Mouse (Mus musculus): Measurements from ENCODE around the gene Hspa8. TPM values are rescaled to one million over a fixed set of nuclear protein-coding genes. Genes with fewer than 3 reads are reported as not detected.

Gene Hspa8
- polyA plus RNA-seq, 1 experiment, result 2,515 TPM

- WGBS, result 24% methylated on average over 2 of the region's 2 CpGs
- DNase-seq (ENCODE audit: low read depth, low spot score), result no peak
Measured at GRCm38 (mm10) chr9:40805263-40805662, 4.5 kb downstream of the Hspa8 start.

DNA sequence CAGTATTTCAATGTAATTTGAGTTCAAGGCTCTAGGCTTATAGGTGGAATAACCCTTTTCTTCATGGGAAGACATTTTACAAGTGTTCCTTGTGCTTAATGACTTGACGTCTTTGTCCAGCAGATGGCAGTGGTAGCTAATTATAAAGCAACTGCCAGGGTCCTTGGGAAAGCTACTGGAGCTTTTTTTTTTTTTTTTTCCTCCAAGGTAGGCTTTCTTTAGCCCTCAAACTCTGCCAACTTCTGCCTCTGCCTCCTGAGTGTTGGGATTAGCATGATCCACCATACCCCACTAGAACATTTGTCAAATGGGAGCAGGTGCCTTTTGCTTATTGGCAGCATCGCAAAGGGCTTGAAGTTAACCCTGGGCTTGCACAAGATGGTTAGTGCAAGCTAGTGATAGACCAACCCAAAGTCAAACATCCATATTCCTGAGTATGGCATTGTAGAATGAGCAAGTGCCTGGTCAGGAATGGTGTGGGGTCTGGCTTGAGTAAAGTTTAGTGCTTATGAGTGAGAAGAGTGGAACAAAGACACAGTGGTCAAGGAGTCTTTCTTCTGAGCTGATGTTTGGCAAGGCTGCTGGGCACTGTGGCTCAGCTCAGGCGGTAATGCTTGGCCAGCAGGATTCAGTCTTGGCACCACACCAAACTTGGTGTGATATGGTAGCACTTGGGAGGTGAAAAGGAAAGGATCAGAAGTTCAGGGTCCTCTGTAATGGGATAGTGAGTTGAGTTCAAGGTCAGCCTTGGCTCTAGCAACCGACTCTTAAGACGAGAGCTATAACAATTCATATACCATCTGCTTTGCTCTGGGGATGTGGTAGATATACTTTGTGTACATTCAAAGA lies 5.9 kb downstream of the Hspa8 start:
- 23% methylated on average over 5 of the region's 5 CpGs for WGBS
- no peak for DNase-seq (ENCODE audit: low read depth, low spot score)

- no peak for DNase-seq (ENCODE audit: low read depth, low spot score)
- 15% methylated on average over 11 of the region's 11 CpGs for WGBS
Measured at GRCm38 (mm10) chr9:40807289-40807920, 6.6 kb downstream of the Hspa8 start.

- WGBS, result 59% methylated on average over 16 of the region's 16 CpGs
- DNase-seq (ENCODE audit: low read depth, low spot score), result no peak
Measured at GRCm38 (mm10) chr9:40808061-40808906, 7.5 kb downstream of the Hspa8 start.

- whole genome bisulfite sequencing, result 80% methylated on average over 8 of the region's 8 CpGs
Measured at GRCm38 (mm10) chr9:40808907-40809280, 8.1 kb downstream of the Hspa8 start.

GRCm38 (mm10) chr9:40811860-40812259 lies 11.1 kb downstream of the Hspa8 start:
- 56% methylated on average over 2 of the region's 2 CpGs for WGBS
- no peak for DNase-seq (ENCODE audit: low read depth, low spot score)

More at GRCm38 (mm10) chr9:40808907-40809280, 8.1 kb downstream of the Hspa8 start:
- DNase-seq (ENCODE audit: low read depth, low spot score), result no peak

DNA sequence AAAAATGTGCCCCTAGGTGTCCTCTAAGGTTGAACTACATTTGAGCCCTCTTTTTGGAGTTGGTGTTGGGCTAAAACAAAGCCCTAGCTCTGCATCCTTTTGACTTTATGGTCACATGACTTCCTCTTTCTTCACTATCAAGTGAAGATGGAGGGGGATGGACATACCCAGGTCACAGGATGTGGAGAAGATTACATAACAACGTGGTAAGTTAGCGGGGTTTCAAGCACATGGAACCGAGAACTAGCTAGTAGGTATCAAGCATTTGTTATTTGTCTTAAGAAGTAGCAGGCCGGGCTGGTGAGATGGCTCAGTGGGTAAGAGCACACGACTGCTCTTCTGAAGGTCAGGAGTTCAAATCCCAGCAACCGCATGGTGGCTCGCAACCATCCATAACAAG lies 13.3 kb downstream of the Hspa8 start:
- WGBS, result 87% methylated on average over 7 of the region's 7 CpGs
- DNase-seq (ENCODE audit: low read depth, low spot score), result no peak

DNA sequence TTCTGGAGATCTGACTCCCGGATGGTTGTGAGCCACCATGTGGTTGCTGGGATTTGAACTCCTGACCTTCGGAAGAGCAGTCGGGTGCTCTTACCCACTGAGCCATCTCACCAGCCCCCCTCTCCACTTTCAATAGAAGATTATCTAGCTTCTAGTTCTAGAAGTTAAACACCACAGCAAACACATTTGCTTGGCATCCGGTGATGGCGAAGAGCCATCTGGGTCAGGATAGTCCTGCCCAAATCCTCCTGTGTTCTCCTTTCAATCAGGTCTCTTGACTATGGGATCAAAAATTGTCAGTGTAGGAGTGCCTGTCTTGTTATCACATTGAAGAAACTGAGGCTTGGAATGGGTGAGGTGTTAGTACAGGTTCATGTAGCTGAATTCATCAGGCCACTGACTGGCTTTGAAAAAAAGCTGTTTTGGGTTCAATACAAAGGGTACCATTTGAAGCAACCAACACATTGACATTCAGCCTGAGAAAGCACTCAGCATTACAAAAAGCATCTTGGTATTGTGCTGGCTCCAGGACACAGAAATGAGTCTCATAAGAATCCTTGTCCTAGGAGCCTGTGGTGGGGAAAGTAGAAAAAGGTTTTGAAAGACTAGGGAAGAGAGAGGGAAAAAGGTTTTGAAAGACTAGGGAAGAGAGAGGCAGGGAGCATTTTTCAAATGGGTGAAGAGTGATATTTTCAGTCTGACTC lies 16.7 kb downstream of the Hspa8 start:
- 86% methylated on average over 5 of the region's 5 CpGs for WGBS
- no peak for DNase-seq (ENCODE audit: low read depth, low spot score)

DNA sequence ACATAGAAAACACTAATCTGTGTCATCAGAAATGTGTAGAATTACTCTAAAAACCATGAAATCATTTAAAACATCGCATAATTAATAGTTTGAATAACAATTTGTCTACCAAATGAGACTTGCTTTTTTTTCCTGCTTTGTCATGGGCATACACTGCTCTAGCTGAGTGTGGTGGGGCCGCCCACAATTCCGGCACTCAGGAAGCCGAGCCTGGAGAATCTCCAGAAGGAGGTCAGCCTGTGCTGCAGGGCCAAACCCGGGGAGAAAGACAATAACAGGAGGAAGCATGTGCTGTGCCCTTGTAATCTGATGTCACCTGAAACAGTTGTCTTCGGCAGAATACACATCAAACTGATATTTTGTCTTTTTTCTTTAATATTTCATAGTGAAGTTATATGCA lies 24.8 kb downstream of the Hspa8 start:
- DNase-seq (ENCODE audit: low read depth, low spot score), result no peak
- WGBS, result 50% methylated on average over 6 of the region's 6 CpGs

DNA sequence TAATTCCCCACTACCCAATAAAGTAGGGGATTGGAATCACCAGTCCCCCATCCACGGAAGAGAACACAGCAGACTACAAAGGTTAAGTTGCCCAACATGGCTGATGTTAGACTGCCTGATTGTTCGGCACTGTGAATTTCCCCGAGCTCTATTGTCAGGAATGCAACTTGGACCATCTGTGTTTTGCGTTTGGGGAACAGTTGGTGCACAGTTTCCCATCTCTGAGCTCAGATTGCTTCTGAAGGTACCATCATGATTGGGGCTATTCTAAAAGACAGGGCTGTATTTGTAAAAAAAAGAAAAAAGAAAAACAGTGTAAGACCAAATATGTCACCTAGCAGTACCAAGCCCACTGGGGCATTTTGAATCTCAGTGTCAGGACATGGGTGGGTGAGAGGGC lies 26.6 kb downstream of the Hspa8 start:
- 85% methylated on average over 4 of the region's 4 CpGs for WGBS
- no peak for DNase-seq (ENCODE audit: low read depth, low spot score)

DNA sequence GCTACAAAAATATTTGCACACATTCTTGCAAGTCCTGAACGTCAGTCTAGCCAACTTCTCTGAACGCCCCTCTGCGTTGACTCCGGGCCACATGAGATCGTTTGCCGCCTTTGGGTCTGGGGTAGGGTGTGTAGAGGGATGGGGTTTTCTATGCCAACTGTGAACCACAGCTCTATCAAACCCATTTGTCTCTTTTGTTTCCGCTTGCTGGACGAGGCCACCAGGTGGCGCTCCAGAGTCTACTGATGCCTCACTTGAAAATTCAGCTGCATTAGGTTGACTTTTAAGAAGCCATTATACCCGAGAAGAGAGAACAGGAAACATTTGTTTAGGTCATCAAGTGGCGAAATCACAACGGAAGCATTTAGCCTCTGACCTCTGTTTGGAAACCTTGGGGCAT lies 33.8 kb downstream of the Hspa8 start:
- peak; percentile 31 for DNase-seq (ENCODE audit: low read depth, low spot score)

DNA sequence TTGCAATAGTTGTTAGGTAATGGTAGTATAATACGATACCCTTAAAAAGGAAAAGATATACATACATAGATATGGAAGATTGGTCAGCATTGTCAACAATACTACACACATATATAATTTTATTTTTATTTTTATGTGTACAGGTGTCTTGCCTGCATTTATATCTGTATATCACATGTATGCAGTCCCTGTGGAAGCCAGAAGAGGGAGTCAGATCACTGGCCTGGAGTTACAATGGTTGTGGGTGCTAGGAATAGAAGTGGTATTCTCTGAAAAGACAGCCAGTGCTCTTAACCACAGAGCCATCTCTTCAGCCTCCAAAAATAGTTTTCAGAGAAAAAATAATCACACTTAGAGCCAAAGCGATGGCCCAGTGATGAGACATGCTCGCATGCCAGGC lies 35.9 kb downstream of the Hspa8 start:
- WGBS, result 90% methylated on average over 3 of the region's 3 CpGs
- no peak for DNase-seq (ENCODE audit: low read depth, low spot score)

More for the DNA sequence above, 33.8 kb downstream of the Hspa8 start:
- WGBS, result 5% methylated on average over 12 of the region's 12 CpGs

DNA sequence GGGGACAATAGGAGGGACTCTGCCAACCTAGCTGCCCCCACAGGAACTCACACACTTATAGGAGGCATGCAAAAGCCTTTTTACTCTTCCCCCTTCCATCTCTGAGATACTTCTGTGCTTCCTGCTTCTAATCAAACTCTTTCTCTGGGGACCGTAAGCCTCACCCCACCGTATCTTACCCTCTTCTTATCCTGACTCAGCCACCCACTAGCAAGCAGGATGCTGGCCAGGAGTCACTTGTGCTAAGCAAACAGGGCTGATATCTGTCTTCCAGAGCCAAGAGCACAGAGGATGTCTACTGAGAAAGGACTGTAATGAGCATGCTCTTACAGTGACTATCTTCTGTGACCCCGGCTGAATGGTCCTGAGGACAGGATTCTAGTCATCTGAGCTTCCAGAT lies 38.9 kb downstream of the Hspa8 start:
- no peak for DNase-seq (ENCODE audit: low read depth, low spot score)
- 66% methylated on average over 3 of the region's 3 CpGs for WGBS

DNA sequence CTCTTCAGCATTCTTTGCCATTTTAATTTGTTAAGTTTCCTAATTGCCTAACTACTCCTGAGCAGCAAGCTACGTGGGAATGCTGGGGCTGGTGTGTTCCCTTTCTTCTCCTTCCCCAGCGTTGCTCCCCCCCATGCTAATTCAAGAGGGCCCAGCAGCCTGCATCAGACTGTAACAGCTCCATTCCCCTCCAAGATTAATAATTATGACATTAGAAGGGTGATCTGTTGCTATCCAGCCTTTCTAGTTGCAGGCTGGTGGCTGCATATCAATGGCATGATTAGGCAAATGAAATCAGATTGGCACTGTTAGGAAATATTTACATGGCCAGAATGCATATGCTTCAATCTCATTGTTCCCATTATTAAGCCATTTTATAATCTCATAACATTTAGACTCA lies 50.7 kb downstream of the Hspa8 start:
- WGBS, result 47% methylated on average over 2 of the region's 2 CpGs
- no peak for DNase-seq (ENCODE audit: low read depth, low spot score)

DNA sequence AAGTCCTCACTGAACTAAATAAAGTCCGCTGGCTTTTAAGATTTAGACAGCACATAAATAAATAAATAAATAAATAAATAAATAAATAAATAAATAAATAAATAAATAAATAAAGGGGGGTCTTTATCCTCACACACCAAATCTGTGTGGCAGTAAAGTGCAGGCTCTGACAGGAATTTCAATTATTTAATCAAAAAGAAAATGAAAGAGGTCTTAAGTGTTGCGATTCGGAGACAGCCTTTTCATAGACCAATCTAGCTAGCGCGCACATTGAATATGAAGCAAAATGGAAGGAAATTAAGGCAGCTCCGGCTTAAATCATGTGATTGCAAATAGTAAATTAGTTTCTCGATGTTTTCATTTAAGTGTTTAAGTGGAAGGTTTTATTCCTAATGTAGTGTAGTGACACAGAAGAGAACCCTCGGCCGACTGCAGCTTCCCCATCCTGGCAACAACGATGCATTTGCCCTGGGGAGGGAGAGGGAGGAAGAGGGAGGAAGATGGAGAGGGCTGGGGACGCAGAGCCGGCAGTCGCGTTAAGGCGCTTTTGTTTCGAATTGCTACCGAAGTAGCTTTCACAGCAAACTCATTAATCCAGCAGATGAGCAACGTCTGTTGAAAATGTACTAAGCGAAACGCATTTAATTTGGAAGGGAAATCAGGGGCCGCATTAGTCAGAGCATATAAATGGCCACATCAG lies 57.8 kb downstream of the Hspa8 start:
- WGBS, result 13% methylated on average over 21 of the region's 21 CpGs
- DNase-seq (ENCODE audit: low read depth, low spot score), result no peak

DNA sequence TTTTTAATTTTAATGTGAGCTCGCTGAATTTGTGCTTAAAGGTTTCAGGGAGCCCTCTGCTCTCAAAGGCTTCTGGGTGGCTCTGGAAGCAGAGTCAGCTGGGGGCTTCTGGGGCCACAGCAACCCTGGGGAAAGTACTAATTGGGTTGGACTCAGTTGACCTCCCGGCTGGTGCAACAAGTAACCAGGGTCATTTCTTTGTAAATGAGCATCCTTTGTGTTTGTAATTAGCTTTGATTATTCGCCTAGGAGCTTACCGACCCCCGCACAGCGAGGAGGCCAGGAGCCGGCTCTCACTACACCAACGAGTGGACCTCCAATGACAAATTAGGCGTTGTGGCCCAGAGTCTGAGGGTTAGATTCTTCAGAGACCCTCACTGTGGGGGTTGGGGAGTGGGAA lies 58.4 kb downstream of the Hspa8 start:
- no peak for DNase-seq (ENCODE audit: low read depth, low spot score)
- 27% methylated on average over 9 of the region's 9 CpGs for WGBS
